Mouse (Mus musculus) inflammation-experienced regulatory T-cells, adult 6 months (primary cell): ENCODE results near the gene Ppid. TPM values are rescaled to one million over a fixed set of nuclear protein-coding genes. Genes with fewer than 3 reads are reported as not detected.

Experiments
- ATAC-seq: one replicate; pipeline ENCODE4 v1.8.0; 2017
- polyA plus RNA-seq, 3 experiments: library from polyadenylated mRNA; unstranded; fragments of 100-300 nt; shearing (Covaris generic); gene quantifications; one replicate each; pipeline ENCODE4 v1.2.1; 2017

Gene Ppid
- polyA plus RNA-seq: 100 to 1,000 TPM; 118 to 138 (median 118) TPM

DNA sequence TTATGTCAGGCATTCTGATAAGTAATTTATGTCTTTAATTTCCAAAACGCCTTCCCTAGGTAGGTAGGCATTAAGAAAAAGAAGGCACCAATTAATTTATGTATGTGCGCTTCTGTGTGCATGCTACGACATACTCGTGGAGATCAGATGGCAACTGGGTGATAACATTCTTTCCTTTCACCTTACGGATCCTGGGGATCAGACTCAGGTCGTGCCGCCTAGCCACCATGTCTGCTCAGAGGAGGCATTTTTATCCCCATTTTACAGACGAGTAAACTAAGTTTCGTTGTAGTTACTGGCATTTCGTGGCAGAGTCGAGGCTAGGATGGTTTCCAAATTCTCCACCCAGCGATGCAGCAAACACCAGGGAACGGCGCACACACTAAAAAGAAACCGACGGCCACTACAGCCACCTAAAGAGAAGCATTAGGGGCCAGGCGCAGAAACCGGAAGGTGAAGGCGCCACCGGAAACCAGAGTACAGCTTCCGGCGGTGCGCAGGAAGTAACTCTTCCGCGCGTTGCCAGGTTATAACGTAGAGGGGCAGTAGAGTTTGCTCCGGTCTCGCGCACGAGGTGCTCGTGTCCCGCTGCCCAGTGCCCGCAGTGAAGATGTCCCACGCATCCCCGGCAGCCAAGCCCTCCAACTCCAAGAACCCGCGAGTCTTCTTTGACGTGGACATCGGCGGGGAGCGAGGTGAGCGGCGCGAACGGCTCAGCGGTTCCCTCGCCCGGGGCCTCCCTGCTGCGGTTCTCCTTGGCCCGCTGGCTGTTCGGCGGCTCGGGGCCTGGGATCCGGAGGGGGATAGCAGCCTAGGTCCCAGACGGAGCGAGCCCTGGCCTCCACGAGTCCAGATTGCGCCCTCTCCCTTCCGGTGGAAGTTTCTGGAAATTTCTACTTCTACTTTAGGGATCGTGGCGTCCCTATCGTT lies at the start of gene Ppid:
Gene Ppid (plus strand): TSS at position 480 of the 930 bp plus-strand sequence.
- peak; percentile 92 for ATAC-seq

DNA sequence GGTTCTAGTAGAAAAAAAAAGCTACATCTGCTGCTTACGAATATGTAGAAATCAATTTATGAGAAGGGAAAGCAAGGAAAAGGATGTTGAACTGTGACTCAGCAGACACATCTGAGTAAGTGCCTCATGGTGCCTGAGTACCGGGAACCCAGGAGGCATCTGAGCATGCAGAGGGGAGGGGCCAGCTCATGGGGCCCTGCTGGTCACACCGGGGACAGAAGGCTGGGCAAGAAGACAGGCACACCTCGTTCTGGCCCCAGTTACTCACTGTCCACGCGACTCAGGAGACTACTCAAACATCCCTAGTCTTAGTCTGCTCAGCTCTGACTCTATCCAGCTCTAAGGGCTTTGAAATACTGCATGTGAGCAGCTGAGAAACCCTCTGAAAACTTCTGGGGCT lies 48.6 kb upstream of the Ppid start:
- no peak for ATAC-seq

DNA sequence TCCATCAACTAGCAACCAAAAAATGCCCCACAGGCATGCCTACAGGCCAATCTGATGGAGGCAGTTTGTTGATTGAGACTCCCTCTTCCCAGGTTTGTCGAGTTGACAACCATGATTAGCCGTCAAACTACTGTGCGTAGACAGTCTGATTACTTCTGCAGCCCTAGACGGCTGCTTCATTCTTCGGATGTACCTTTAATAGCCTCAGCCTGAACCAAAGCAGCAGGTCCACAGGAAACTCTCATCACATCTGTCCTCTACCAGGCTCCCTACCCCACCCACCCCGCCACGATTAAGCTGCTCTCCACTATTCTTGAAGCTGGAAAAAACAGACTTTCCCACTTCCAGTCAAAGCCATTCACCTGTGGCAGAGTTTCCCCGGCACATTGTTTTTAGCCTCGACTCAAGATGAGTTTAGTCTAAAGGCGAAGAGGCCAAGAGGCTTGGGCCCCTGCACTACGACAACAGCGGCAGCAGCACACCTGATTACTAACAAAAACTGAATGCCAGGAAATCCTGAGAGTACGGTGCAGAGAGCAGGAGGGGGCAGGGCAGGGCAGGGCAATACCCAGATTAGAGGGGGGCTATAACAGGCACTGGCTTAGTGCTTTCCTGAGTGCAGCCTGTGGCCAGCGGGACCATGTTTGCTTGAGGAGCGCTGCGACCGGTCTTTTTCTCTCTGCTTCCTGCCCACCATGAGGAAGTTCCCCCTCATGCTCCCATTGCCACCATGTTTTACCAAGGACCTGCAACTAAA lies 42.3 kb upstream of the Ppid start:
- ATAC-seq: no peak

DNA sequence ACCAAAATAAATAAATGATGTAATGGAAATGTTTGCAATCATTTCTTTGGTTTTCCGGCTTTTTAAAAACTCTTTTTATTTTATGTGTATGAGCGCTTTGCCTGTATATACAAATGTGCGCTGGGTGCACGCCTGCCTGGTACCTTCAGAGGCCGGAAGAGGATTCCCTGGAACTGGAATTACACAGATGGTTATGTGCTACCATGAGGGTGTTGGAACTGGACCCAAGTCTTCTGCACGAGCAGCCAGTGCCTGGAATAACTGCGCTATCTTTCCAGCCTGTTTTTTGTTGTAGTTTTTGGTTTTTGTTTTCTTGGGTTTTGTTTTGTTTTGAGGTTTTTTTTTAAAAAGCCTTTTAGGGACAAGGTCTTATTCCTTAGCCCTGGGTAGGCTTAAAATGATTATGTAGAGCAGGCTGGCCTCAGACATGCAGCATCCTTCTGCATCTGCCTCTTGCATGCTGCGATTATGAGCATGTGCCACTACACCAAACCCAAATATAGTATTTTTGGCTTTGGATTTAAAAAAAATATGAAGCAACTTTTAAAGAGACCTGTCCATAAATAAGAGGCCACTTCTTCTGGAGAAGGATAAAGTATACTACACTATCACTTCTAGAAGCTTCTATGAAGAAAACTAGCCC lies 41.3 kb upstream of the Ppid start:
- no peak for ATAC-seq

DNA sequence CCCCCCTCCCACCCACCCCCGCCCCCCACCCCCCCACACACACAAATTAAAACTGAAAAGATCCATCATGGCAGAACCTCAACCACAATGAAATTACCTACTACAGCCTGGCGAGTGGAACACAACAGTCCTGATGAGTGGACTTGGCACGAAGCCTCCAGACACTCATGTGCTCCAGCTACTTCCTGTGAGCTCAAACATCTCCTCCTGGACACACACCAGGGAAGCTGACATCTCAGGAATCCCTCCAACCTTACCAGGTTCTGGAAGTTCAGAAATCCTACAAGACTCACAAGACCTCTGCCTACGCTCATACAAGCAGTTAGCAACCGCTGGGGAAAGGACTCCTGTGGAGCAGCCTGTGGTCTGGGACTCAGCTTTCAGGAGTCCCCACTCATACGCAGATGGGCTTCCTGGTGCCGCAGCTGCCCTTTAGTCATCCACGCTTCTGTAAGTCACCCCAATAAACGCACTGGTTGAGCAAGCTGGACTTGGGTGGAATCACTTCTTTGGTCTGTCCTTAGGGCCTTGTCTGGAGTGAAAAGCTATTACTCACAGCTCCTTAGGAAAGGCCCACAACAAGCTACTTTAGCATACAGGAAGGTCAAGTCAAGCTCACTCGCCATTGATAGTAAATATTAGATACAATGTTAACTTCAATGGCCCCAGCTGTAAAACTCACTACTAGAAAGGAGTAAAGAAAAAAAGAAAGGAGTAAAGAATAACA lies 39.2 kb upstream of the Ppid start:
- ATAC-seq: no peak

DNA sequence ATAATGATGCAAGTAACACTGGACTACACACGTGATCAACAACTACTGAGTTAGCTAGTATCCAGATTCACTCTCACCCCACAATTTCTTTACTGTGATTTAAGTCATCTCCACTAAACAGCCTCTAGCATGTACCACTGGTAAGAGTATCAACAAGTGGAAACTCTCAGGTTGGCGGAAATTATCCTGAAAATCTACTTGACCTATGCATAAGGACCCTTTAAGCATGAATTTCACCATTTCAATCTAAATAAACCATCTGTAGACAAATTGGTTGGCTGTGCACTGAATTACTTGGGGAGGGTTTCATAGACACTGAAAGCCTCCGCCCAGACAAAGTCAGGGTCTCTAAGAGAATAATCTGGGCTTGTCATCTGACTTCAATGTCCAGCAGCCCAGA lies 37.4 kb upstream of the Ppid start:
- ATAC-seq: no peak

DNA sequence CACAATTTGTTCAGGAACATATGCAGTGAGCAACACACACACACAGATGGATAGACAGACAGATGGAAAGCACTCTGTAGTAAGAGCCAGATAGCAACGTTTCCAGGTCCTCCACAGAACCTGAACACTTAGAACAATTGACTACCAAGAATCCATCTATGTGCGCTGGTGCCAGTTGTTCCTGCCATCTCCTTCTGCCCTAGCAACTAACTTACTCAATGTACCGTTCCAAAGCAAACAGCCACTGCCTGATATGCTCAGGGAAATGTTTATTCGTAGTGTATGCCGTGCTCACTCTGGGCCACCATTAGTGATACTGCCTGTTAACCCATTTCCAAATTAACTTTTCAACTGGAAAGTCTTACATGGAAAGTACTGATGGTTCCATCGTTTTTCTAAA lies 36.1 kb upstream of the Ppid start:
- no peak for ATAC-seq

DNA sequence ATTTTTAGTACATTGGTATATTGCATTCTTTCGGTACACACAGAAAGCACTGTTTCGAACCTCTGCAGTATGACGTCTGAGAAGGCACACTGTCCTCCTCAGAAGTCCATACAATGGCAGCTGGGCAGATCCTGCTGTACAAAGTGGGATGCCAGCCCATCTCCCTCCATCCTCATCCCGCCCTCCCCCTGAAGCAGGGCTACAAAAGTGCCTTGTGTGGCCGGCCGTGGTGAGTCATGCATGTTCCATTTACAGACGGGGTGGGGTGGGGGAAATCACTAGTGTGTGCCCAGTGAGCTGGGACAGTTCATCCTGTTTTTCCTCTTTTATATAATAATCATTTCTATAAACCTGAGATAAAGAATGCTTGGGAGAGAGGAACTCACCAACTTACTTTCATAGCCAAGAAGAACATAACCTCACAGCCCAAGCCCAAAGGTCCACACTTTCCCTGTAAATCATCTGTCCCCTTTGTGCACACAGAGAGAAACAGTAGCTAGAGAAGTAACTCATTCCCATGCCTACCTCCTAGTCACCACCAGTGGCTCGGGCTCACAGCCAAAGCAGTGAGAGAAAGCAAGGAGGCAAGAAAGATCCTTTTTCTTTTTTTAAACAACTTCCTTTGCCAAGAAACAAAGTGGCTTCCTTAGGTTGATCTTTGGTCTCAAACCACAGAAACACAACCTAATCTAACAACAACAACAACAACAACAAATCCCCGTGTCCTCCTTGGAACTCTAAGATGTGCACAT lies 31.9 kb upstream of the Ppid start:
- ATAC-seq: no peak

DNA sequence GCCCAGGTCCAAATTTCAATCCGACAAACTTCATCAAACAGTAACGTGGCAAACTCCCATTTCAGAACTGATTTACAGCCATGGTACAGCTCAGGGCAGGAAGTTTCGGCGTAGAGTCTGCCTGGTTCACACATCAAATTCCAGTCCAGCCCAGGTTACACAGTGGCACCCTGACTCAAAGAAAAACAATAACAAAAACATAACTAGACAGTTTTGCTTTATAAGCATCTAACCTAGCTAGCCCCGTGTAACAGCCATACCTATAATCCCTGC lies 31.4 kb upstream of the Ppid start:
- ATAC-seq: no peak

DNA sequence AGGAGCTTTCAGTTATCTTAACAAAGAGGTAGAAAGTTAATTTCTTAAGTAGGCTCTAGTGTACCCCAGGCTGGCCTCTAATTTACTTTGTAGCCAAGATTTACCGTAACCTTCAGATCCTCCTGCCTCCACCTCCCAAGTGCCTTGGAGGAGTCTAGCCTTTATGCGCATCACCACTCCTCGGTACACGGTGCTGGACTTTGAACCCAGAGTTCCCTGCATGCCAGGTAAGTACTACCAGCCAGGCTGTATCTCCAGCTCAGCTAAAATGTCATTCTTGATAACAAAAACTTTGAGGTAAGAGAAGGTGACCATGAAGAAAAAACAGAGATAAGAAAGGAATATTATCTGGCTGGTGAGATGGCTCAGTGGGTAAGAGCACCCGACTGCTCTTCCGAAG lies 30.6 kb upstream of the Ppid start:
- ATAC-seq: no peak

DNA sequence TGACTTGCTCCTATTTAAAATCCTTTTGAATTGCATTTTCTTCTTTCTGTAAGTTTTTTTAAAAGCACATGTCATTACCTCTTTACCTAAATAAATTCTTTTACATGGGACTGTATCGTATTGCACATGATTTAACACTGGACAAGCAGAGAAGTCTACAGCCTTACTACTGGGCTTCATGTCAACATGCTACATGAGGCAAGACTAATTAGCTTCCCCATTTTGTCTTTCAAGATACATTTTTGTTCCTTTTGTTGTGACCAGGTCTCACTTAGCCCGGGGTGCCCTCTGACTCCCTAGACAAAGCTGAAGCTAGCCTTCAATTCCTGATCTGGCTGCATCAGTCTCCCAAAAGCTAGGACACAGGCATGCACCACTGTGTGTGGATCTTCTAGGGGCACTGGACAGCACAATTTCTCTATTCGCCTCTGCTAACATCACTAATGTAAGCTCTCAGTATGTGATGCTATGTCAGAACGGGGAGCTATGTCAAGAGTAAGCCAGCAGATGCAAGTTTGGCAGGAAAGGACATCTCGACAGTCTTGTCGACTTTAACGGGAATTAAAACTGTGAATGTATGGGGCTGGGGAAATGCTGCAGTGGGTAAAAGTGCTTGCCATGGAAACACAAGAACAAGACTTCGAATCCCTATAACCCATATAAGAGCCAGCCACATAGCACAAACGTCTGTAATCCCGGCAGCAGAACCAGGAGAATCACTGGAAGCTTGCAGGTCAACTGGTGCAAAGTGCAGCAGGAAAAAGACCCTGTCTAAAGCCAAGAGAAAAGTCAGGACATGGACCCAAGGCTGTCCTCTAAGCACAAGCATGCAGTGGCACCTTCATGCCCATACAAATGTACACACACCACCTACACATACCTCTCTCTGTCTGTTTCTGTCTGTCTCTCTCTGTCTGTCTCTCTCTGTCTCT lies 29.1 kb upstream of the Ppid start:
- no peak for ATAC-seq

DNA sequence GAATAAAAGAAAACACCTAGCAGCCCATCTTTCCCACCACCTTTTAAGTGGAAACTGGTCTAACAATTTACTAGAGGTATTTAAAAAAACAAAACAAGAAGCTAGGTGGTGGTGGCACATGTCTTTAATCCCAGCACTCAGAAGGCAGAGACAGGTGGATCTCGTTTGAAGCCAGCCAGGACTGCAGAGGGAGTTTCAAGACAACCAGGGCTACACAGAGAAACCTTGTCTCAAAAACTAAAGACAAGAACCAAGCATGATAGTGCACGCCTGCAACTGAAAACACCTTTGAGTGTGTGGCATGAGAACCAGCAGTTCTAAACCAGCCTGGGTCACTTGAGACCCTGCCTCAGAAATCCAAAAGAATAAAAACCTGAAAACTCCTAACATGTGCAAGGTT lies 27.6 kb upstream of the Ppid start:
- ATAC-seq: no peak

DNA sequence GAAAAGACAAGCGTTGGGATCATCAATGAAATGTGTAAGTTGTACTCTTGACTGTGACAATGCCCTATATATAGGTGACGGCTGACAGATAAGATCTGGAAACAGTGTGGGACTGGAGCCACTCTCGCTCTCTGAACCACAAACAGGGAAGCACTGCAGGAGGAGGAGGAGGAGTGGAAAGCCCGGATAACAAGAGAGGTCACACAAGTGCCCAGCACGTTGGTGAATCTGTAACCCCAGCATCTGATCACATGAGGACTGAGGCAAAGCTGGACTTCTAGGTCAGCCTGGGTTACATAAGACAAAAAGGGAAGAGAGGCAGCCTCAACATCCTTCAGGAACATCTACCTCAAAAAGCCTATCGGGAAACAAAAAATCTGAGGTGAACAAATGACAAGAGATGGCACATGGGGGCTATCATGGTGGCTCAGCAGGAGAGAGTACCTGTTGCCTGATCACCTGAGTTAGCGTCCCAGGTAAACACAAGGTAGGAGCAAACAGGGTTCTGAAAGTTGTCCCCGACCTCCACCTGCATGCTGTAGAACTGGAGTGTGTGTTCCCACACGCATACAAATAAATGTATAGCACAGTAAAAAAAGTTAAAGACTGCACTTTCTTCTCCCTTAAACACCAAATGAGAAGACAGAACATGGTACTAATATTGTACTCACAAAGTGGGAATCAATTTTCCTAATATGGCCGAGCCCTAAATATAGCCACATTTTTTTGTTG lies 26.1 kb upstream of the Ppid start:
- ATAC-seq: no peak

DNA sequence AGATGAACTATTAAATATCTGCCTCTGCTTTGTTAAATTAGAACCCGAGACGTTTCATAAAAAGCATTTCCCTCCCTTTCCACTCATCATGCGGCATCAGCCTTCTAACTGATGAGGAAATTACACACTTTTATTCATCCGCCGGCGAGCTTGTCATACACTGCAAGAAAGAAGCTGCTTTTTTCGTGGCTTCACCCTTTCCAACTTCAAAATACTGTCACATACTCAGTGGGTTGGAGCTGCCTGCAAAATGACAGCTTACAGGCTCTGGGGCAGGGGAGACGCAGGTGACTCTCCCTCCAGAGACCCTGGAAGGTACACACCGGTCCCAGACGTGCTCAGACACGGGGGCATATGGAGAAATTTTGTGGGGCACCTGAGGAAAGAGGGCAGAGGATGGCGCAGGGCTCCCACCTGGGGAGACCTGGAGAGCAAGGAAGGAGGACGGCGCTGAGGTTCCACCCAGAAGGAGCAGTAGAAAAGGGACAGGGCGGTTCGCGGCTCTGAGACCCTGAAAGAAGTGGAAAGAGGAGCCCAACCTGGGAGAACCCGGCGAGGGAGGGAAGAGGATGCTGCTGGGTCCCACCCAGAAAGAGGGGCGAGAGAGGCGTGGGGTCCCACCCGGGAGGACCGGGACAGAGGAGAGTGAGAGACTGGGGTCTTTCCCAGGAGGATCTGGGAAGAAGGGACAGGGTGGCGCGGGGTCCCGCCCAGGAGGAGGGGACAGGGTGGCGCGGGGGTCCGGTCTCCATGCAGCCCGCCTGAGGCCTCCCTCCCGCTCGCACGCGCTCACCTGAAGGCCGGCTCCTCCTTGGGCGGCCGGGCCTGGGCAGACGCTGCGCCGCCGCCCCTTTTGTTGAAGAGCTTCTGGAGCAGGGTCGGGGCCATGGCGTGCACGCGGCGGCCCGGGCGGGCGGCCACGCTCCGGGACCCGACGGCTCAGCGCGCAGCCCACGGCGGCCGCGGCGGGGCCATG lies 24.1 kb upstream of the Ppid start:
- peak; percentile 50 for ATAC-seq

DNA sequence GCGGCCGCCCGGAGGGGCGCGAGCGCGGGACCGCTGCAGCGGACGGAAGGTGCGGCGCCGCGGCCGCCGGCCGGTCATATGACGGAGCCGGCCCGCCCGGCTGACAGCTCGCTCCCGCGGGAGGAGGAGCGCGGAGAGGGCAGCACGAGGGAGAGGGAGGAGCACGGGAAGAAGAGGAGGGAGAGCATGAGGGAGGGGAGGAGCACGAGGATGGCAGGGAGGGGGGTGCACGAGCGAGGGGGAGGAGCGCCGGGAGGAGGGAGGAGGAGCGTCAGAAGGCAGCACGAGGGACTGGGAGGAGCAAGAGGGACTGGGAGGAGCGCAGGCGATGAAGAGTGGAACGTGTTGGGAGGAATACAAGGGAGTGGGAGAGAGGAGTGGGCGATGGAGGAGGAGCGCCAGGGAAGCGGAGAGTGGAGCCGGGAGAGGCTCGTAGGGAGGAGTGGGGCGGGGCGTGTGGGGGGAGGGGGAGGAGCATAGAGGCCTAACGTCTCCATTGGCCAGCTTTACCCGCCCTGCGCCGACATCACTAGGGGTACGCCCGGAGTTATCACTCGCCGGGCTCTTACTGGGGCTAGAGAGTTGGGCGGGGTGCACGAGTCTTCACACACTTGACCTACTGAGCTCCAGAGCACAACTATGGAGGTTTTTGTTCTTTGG lies 23.3 kb upstream of the Ppid start, which contains the start of gene Fnip2:
Gene Fnip2 (minus strand): TSS at position 94 of the 660 bp plus-strand sequence.
- peak; percentile 78 for ATAC-seq

DNA sequence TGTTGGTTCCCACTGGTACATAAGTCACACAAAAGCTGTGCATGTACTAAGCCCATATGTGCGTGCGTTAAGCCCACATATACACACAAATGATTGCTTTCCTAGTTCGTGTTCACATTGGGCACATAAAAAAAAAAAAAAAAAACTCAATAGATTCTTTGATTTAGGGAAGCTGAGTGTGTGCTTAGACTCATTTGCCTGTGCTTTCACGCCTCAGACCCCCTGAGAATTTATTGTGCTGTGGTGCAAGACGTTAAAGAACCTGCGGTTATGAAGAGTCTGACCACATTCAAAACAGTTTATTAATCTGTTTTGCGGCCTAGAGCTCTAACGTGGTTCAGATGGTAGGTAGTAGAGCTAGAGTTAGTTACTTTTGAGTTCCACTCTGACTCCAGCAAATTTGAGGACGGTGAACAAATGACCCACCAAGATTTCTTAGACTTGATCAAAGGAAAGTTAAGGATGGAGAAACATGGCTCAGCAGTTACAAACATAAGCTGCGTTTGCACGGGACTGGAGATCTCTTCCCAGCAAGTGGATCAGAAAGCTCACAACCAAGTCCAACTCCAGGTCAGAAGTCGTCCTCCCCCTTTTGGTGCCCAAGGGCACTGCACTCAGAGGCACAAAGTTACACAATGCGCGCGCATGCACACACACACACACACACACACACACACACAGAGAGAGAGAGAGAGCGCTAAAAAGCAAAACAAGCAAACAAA lies 22.4 kb upstream of the Ppid start:
- no peak for ATAC-seq

DNA sequence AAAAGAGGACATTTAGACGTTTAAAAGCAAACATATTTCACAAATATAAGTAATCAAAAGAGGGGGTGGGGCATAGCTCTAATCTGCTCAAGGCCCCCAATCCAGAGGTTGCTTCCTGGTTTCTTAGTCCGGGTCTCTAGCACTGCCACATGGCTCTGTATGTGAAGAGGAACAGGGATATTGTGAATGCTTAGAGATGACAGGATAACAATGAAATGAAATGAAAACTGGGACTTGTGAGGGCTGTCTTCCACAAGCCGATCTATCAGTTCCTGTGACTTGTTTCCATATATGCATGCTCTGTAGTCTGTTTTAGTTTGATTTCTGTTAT lies 21.8 kb upstream of the Ppid start:
- ATAC-seq: no peak

DNA sequence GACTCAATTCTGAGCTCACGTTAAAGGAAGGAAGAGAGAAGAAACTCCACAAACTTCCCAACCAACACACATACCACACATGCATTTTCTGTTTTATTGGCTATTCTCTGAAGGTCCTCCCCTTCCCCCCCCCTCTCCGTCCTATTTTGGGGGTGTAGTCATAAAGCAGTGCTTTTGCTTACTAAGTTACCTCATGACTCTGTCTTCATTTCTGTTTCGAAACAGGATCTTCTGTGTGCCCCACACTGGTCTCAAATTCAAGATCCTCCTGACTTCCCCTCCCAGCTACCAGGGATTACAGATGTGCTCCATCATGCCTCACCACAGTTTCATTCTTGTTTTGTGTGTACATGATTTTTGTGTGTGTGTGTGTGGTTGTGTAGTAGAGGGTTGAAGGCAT lies 18.7 kb upstream of the Ppid start:
- no peak for ATAC-seq
